Mouse (Mus musculus): ENCODE measurements around the gene Gprasp2. TPM values are rescaled to one million over a fixed set of nuclear protein-coding genes. Genes with fewer than 3 reads are reported as not detected.
A peak's percentile ranks its signal among the peaks of the same experiment; 100 is the strongest.
"Not testable (repeated sequence)": the region's sequence is repeated elsewhere in the genome, so short reads cannot be mapped to it uniquely, and the experiment has no call there.

Gene Gprasp2
- 0.52 and 1.5 TPM in 2 replicates for total RNA-seq (2014; fragmentation: Nextera tagmentation)
- 0.80 and 6.5 TPM in 2 replicates for total RNA-seq (2017)

GRCm38 (mm10) chrX:135838521-135839360 is at the start of gene Gprasp2:
TSS of gene Gprasp2 (plus strand) at chrX:135839034.
- peak; percentile 55; the same call in 1 of the 2 replicates for ATAC-seq (replicated peaks; ENCODE audit: low FRiP score, low TSS enrichment, poor library complexity, severe bottlenecking)

GRCm38 (mm10) chrX:135791536-135791935 is 47.3 kb upstream of the Gprasp2 start:
- ATAC-seq (replicated peaks; ENCODE audit: low FRiP score, low TSS enrichment, poor library complexity, severe bottlenecking): no peak

- no peak for ATAC-seq (replicated peaks; ENCODE audit: low FRiP score, low TSS enrichment, poor library complexity, severe bottlenecking)
Measured at GRCm38 (mm10) chrX:135792326-135792725, 46.5 kb upstream of the Gprasp2 start.

DNA sequence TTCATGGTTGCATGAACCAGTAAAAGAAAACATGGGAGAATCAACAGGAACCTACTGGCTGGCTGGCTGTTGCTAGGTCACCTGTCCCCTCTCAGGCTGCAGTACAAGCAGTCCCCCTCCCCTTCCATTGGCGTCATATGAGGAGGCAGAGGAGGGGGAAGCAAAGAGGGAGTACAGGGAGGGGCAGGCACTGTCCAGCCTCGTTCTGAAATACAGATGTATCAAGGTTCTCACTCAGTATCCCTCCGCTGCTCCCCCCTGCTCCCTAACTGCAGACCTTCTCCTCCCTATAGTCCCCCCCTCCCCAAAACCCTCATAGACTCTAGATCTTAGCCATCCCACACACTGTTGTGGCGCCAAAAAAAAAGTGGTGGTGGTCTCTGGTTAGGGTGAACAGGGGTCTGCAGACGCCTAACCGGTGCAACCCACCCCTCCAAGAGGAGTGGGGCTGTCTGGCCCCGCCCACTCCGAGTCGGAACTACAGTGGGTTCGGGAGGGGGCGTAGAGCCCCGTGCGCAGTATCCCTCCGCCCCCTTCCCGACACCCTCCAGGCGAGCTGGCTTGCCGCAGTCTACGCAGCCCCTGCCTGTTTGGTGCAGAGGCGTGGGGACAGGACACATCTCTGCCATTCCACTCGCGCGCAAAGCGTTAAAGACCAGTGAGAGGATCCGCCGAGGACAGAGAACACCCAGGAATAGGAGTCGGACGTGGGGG is 43.1 kb upstream of the Gprasp2 start:
- peak; percentile 78 for ATAC-seq (replicated peaks; ENCODE audit: low FRiP score, low TSS enrichment, poor library complexity, severe bottlenecking)

DNA sequence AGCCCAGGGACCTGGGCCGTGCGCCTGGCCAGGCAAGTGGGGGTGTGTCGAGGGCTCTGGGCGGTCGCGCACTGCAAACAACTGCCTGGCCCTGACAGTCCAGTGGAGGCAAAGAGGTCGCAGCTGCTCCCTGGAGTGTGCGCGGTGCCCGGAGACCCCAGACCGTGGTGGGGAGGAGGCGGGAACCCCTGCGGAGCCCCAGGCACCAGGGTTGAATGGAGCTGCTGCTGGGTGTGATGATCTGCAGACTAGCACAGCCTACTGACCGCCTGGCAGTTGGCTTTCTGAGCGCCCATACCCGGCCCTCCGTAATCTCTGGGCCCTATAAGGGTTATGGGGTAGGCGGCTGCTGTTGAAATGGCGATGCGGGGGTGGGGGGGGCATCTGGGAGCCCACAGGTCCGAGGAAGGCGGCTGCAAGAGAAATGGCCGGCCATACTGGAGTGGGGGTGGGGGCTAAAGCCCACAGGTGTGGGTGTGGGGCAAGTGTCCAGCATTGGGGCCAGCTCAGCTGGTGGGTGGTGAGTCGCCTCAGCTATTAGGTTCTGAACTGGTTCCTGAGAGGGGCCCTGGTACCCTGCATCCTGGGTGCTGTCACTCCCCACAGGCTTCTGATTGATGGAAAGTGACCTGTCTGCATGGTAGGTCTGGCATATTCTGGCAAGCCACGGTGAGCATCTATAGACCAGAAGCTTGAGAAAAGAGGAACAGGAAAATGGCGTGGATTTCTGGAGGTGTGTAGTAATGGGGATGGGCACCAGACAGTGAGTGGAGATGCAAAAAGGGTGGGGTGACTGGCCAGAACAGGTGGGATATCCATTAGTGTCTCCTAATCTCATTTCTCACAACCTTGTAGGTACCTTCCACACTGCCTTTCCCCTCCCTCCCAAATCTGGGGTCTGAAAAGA is 42.3 kb upstream of the Gprasp2 start:
- peak; percentile 57 for ATAC-seq (replicated peaks; ENCODE audit: low FRiP score, low TSS enrichment, poor library complexity, severe bottlenecking)

DNA sequence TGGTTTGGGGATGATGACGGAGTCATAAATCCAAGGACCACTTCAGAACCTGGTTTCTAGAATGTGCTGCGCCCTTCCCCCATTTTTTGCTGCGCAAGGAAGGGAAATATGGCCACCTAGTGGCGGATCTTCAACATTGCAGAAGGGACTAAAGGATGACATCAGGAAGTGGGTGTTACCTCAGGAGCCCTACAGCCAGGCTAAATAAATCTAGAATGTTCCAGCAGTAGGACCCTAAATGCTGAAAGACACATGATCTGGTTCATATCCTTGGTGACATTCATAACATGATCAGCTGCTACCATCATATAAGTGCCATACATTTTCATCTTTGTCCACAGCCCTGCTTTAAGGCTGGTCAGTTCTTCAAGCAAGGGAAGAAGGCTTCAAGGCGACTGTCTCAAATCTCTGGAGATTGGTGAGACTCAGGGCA is 41.6 kb upstream of the Gprasp2 start, which contains the start of gene Bhlhb9:
Gene Bhlhb9 (plus strand): TSS at position 383 of the 433 bp plus-strand sequence.
- ATAC-seq (replicated peaks; ENCODE audit: low FRiP score, low TSS enrichment, poor library complexity, severe bottlenecking): peak; percentile 80

GRCm38 (mm10) chrX:135804149-135804548 is 34.7 kb upstream of the Gprasp2 start:
- ATAC-seq (replicated peaks; ENCODE audit: low FRiP score, low TSS enrichment, poor library complexity, severe bottlenecking): no peak

GRCm38 (mm10) chrX:135805780-135806179 is 33.1 kb upstream of the Gprasp2 start:
- ATAC-seq (replicated peaks; ENCODE audit: low FRiP score, low TSS enrichment, poor library complexity, severe bottlenecking): 0 out of 2 replicates have a peak, but pooled peaks have one; percentile 59

GRCm38 (mm10) chrX:135835896-135836295 is 2.9 kb upstream of the Gprasp2 start:
- ATAC-seq (replicated peaks; ENCODE audit: low FRiP score, low TSS enrichment, poor library complexity, severe bottlenecking): not testable (repeated sequence)

GRCm38 (mm10) chrX:135837896-135838295 is 938 bp upstream of the Gprasp2 start:
- no peak for ATAC-seq (replicated peaks; ENCODE audit: low FRiP score, low TSS enrichment, poor library complexity, severe bottlenecking)

DNA sequence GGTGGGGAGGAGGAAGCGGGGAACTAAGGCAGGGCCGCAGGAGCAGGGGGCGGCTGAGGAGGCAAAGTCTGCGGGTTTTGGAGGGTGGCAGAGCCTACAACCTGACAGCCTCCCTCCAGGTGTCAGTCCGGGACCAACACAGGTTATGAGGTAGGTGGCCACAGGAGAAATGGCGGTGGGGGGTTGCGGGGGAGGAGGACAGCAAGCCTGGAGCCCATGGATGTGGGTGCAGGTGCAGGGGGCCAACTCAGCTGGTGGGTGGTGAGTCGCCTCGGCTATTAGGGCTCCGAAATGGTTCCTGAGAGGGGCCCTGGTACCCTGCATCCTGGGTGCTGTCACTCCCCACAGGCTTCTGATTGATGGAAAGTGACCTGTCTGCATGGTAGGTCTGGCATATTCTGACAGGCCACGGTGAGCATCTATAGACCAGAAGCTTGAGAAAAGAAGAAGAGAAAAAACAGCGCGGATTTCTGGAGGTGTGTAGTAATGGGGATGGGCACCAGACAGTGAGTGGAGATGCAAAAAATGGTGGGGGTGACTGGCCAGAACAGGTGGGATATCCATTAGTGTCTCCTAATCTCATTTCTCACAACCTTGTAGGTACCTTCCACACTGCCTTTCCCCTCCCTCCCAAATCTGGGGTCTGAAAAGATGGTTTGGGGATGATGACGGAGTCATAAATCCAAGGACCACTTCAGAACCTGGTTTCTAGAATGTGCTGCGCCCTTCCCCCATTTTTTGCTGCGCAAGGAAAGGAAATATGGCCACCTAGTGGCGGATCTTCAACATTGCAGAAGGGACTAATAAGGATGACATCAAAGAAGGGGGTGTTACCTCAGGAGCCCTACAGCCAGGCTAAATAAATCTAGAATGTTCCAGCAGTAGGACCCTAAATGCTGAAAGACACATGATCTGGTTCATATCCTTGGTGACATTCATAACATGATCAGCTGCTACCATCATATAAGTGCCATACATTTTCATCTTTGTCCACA is 860 bp downstream of the Gprasp2 start:
- peak; percentile 80 for ATAC-seq (replicated peaks; ENCODE audit: low FRiP score, low TSS enrichment, poor library complexity, severe bottlenecking)

DNA sequence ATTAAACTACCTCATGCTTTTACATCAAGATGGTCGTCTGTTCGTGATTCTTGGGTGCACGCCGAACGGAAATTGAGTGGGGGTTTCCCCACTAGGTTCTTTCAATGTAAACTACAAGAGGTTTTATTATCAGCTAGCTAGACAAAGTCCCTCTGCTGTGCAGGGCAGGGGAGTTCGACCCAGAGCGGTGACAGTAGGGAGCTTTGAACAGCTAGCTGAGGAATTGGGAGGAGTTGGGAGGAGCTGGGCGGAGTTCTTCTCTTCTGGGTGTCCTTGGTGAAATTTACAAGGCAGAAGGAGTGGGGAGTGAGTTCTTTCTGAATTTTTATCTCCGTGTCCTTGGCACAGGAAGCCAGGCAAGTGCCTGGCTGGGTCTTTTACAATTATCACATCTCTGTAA is 28.0 kb downstream of the Gprasp2 start:
- ATAC-seq (replicated peaks; ENCODE audit: low FRiP score, low TSS enrichment, poor library complexity, severe bottlenecking): not testable (repeated sequence)

DNA sequence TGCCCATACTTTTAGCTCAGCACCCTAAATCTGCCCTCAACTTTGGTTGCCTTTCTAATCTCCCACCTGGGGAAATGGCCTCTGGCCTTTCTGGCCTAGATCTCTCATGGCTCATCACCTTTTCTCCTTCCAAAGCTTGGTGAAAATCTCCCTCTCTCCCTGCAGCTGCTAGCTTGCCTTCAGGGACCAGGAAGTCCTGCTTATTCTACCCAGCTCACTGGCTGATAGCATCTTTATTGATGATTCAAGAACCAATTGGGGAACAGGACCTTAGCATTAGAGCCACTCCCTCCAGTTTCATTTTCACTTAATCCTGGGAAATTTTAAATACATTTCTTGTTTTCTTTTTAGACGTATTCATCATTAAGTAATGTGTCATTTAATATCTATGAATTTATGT is 37.8 kb downstream of the Gprasp2 start:
- no peak for ATAC-seq (replicated peaks; ENCODE audit: low FRiP score, low TSS enrichment, poor library complexity, severe bottlenecking)

- 0 out of 2 replicates have a peak, but pooled peaks have one; percentile 41 for ATAC-seq (replicated peaks; ENCODE audit: low FRiP score, low TSS enrichment, poor library complexity, severe bottlenecking)
Measured at GRCm38 (mm10) chrX:135879626-135880025, 40.8 kb downstream of the Gprasp2 start.

- ATAC-seq (replicated peaks; ENCODE audit: low FRiP score, low TSS enrichment, poor library complexity, severe bottlenecking): peak; percentile 99
Measured at GRCm38 (mm10) chrX:135885411-135886233, 46.8 kb downstream of the Gprasp2 start.

- ATAC-seq (replicated peaks; ENCODE audit: low FRiP score, low TSS enrichment, poor library complexity, severe bottlenecking): peak; percentile 73
Measured at GRCm38 (mm10) chrX:135886234-135886585, 47.4 kb downstream of the Gprasp2 start.
